Mouse (Mus musculus) embryonic fibroblast, embryonic 13.5 days (primary cell): ENCODE measurements around the gene Cmc4.

ENCODE experiments used
- CTCF ChIP-seq: IDR thresholded peaks from 2 replicates; pipeline ENCODE4 v1.5.1; 2011; ENCODE audit warnings: mild to moderate bottlenecking, control low read depth, low read length, moderate library complexity, borderline replicate concordance; ENCODE audit not compliant: insufficient read depth
- POLR2A ChIP-seq: IDR thresholded peaks from 2 replicates; pipeline ENCODE4 v1.6.1; 2011; ENCODE audit warnings: low read depth, mild to moderate bottlenecking, control low read depth, low read length, moderate library complexity

GRCm38 (mm10) chrX:75372666-75373425 lies 43.5 kb downstream of the Cmc4 start:
- TF ChIP-seq POLR2A (no peak), CTCF (no peak)
